Mouse (Mus musculus) midbrain, embryonic 15.5 days (tissue): ENCODE data around the gene Lmo2. TPM values are rescaled to one million over a fixed set of nuclear protein-coding genes. Genes with fewer than 3 reads are reported as not detected.
A peak's percentile ranks its signal among the peaks of the same experiment; 100 is the strongest.
"Not testable (repeated sequence)": the region's sequence is repeated elsewhere in the genome, so short reads cannot be mapped to it uniquely, and the experiment has no call there.

Experiments used
- ATAC-seq: fragments of 200-750 bp; cut with Nextera tagmentation; replicated peaks from 2 replicates; pipeline ENCODE4 v1.8.0; 2017; ENCODE audit warnings: moderate TSS enrichment
- H3K27ac ChIP-seq: fragments of 300-500 bp; sonication (generic); 2 replicates; pipeline ENCODE4 v1.5.1; 2015; ENCODE audit warnings: mild to moderate bottlenecking, inconsistent platforms
- H3K27me3 ChIP-seq: fragments of 300-500 bp; sonication (generic); replicated peaks from 2 replicates; pipeline ENCODE4 v1.6.1; 2015; ENCODE audit warnings: inconsistent platforms
- H3K36me3 ChIP-seq: fragments of 300-500 bp; sonication (generic); replicated peaks from 2 replicates; pipeline ENCODE4 v1.6.1; 2015; ENCODE audit warnings: inconsistent platforms
- H3K4me1 ChIP-seq: fragments of 300-500 bp; sonication (generic); 2 replicates; pipeline ENCODE4 v1.6.1; 2015; ENCODE audit warnings: inconsistent platforms
- H3K4me2 ChIP-seq: fragments of 300-500 bp; sonication (generic); 2 replicates; pipeline ENCODE4 v1.6.1; 2015; ENCODE audit warnings: inconsistent platforms, mild to moderate bottlenecking, moderate library complexity
- H3K4me3 ChIP-seq: fragments of 300-500 bp; sonication (generic); 2 replicates; pipeline ENCODE4 v1.5.1; 2015; ENCODE audit warnings: mild to moderate bottlenecking, inconsistent platforms
- H3K9ac ChIP-seq: fragments of 300-500 bp; sonication (generic); 2 replicates; pipeline ENCODE4 v1.6.1; 2015; ENCODE audit warnings: mild to moderate bottlenecking, inconsistent platforms
- H3K9me3 ChIP-seq: fragments of 300-500 bp; sonication (generic); 2 replicates; pipeline ENCODE4 v1.6.1; 2016; ENCODE audit warnings: inconsistent platforms
- WGBS: fragments of 180-500 bp; shearing (Covaris S2); methylation state at CpG from one replicate; pipeline ENCODE4 v1.1.7; 2015; ENCODE audit warnings: mixed read lengths; 5-methylcytosine and 5-hydroxymethylcytosine counted together
- polyA plus RNA-seq: library from polyadenylated mRNA; unstranded; fragments of >200 nt; fragmentation: Nextera tagmentation; extraction: Ambion mirVana; gene quantifications from 2 replicates; pipeline ENCODE4 v1.2.1, GENCODE M21; 2015

Gene Lmo2
- polyA plus RNA-seq, 1 experiment from 2014 or later, result 33.6 TPM

DNA sequence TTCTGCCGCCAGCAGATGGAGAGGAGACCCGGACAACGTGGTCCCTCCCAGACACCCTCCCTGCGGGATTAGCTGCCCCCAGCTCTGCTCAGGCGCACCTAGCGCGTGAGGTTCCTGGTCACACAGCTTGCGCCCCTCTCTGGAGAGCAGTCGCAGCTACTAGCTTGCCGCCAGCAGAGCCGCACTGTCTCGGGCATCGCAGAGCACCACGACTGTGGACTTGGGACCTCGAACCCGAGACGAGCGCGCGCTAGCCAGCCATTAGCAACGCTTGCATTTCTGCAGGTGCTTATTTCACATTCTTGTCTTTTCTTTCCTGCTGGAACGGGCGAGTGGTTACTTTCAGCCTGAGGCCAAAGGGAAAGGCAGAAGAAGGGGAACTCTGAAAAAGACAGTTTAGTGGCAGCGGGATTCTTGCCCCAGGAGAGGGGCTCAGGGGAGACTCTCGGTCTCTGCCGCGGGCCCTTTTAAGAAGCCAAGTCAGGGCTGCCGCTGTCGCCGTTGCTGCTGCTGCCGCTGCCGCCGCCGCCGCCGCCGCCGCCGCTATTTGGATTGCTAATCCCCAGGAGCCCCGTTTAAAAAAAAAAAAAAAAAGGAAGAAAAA lies 11.8 kb downstream of the Lmo2 start:
- Histone ChIP-seq H3K36me3 (no peaks in the 10 kb centered on the region), H3K9me3 (no peaks in the 10 kb centered on the region), H3K4me2 (peak overlapping the region; percentile 95), H3K4me1 (peaks cover 17% of the 10 kb centered on the region), H3K27ac (peak overlapping the region; percentile 89), H3K9ac (peak overlapping the region; percentile 78), H3K27me3 (no peaks in the 10 kb centered on the region), H3K4me3 (peak overlapping the region; percentile 85)
- under 1% methylated on average over 40 of the region's 40 CpGs for WGBS
- ATAC-seq, result peak; percentile 89

DNA sequence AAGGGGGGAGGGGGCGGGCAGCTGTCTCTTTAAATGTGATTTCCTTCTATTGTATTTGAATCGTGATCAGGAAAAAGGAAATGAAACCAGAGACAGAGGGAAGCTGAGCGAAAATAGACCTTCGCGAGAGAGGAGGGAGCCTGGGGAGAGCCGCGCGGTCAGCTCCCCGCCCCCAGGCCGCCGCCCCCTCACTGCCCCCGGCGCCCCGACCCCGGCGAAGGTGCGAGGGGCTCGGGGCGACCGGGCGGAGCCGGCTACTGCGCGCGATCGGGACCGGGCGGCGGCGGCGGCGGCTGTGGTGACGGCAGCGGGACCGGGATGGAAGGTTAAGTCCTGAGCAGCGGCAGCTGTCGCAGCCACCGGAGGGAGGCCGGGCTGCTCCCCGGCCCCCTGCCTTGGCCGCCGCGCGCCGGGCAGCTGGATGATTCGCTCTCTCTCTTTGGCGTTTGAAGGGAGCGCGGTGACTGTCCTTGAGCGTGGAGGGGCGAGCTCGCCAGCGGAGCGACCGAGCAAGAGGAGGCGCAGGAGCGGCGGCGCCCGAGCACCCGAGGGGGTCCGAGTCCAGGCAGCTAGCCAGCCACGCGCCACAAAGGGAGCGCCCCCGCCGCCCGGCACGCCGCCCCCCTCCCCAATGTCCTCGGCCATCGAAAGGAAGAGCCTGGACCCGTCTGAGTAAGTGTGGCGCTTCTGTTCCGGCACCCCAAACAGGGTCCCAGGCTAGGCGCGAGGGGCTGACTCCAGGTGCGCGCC lies 12.4 kb downstream of the Lmo2 start:
- no peaks in the 10 kb centered on the region for H3K36me3 ChIP-seq
- peak overlapping the region; percentile 89 for H3K27ac ChIP-seq
- H3K4me2 ChIP-seq, result peak overlapping the region; percentile 95
- no peaks in the 10 kb centered on the region for H3K9me3 ChIP-seq
- peak overlapping the region; percentile 78 for H3K9ac ChIP-seq
- peak; percentile 75 for ATAC-seq
- no peaks in the 10 kb centered on the region for H3K27me3 ChIP-seq
- H3K4me1 ChIP-seq, result peaks cover 17% of the 10 kb centered on the region
- peak overlapping the region; percentile 85 for H3K4me3 ChIP-seq
- under 1% methylated on average over 48 of the region's 79 CpGs for WGBS

DNA sequence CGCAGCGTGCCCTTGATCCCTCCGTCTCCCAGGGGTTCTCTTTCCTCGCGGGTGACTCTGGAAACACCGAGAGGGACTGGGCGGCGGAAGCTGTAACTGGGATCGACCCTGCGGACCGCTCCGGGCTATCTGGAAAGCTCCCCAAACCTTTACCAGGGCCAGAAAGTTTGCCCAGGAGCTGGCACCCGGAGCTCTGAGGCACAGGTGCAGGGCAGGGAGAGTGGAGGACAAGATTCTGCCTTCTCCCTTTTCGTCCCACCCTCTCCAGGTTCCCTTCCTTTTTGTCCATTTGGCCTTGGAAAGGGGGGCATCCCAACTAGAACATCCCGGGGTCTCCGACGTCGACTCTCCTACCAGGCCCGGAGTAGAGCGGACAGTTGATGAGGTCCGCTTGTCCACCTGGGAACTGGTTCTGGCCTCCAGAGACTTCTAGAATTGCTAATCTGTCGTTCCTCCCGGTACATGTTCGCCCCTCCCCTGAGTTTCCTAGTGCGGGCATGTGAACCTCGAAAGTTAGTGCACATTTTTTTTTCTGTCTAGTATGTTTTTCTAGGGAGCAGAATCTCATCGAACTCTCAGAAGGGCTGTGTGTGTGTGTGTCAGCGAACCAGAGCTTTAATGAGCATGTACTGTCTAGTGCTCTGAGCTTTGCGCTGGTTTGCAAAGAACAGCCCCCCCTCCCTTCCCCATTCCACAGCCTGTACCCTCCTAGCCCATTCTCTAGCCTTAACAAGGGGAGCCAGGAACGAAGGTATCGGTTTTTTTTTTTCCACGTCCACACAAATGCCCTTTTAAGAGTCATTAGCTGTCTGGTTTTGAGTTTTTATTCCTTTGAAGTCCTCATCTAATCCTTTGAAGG lies 13.2 kb downstream of the Lmo2 start:
- Histone ChIP-seq H3K4me1 (peaks cover 17% of the 10 kb centered on the region), H3K27me3 (no peaks in the 10 kb centered on the region), H3K4me3 (peak overlapping the region; percentile 85), H3K4me2 (peak overlapping the region; percentile 95), H3K9me3 (no peaks in the 10 kb centered on the region), H3K36me3 (no peaks in the 10 kb centered on the region), H3K27ac (peak overlapping the region; percentile 89), H3K9ac (peak overlapping the region; percentile 78)
- peak; percentile 51 for ATAC-seq
- 1% methylated on average over 32 of the region's 32 CpGs for WGBS

DNA sequence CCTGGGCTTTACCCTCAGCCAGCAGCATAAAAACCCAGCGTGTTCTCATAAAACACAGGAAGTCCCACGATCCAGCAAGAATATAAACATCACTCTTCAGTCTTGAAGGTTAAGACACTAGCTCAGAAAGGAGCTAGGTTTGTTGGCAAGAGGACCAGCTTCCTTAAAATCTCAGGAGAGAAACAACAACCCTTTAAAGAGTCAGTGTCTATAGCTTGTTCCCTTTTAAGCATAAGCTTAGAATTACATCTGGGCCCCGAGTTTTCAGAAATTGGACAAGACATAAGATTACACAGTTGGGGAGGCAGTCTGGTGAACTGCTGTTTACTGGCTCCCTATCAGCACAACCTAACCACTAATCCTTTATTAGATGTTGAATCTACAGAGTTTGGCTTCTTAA lies 14.1 kb downstream of the Lmo2 start:
- peaks cover 19% of the 10 kb centered on the region for H3K4me1 ChIP-seq

DNA sequence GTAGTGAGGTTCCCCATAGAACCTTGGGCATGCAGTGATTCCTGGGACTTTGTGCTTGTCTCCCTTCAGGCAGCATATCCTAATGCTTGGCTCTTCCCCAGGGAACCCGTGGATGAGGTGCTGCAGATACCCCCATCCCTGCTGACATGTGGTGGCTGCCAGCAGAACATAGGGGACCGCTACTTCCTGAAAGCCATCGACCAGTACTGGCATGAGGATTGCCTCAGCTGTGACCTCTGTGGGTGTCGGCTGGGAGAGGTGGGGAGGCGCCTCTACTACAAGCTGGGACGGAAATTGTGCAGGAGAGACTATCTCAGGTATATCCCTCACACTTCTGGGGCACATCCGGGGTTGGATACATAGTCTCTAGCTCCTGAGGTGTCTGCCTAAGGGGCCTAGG lies 18.1 kb downstream of the Lmo2 start:
- H3K27me3 ChIP-seq, result no peaks in the 10 kb centered on the region
- no peak overlapping the region for H3K4me3 ChIP-seq
- no peak overlapping the region for H3K27ac ChIP-seq
- ATAC-seq, result no peak
- no peak overlapping the region for H3K4me2 ChIP-seq
- no peak overlapping the region for H3K9ac ChIP-seq
- WGBS, result 88% methylated on average over 7 of the region's 7 CpGs
- no peaks in the 10 kb centered on the region for H3K9me3 ChIP-seq
- no peaks in the 10 kb centered on the region for H3K36me3 ChIP-seq
- peaks cover 27% of the 10 kb centered on the region for H3K4me1 ChIP-seq

More for the DNA sequence above, 14.1 kb downstream of the Lmo2 start:
- ATAC-seq, result no peak
- no peak overlapping the region for H3K27ac ChIP-seq
- 17% methylated on average over 3 of the region's 3 CpGs for WGBS
- no peaks in the 10 kb centered on the region for H3K36me3 ChIP-seq
- H3K9ac ChIP-seq, result no peak overlapping the region
- peak overlapping the region; percentile 95 for H3K4me2 ChIP-seq
- H3K4me3 ChIP-seq, result no peak overlapping the region
- H3K27me3 ChIP-seq, result no peaks in the 10 kb centered on the region
- no peaks in the 10 kb centered on the region for H3K9me3 ChIP-seq

DNA sequence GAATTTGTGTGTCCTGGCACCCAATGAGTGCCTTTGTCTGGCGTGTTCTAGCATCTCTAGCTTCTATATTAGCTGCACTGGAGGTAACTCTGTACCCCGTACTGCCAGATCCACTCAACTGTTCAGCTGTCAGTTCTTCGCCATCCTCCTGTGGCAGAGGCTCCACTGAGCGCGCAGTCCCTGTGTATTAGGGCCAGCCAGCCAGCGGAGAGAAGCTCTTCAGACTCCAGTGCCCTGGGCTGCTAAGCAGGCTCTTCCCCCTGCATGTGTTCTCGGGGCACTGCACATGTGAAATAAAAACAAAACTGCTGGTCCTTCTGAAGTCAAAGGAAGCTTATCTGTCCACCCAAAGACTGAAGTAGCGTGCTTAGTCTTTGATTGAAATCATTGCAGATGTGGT lies 19.4 kb downstream of the Lmo2 start:
- Histone ChIP-seq H3K4me1 (peaks cover 21% of the 10 kb centered on the region), H3K36me3 (no peaks in the 10 kb centered on the region), H3K27ac (peak overlapping the region; percentile 51), H3K9me3 (no peaks in the 10 kb centered on the region), H3K4me2 (0 out of 2 replicates have a peak overlapping the region, but pooled peaks have one; percentile 5), H3K27me3 (no peaks in the 10 kb centered on the region), H3K4me3 (no peak overlapping the region), H3K9ac (no peak overlapping the region)
- WGBS, result 33% methylated on average over 8 of the region's 8 CpGs
- peak; percentile 55; the same call in 1 of the 2 replicates for ATAC-seq

DNA sequence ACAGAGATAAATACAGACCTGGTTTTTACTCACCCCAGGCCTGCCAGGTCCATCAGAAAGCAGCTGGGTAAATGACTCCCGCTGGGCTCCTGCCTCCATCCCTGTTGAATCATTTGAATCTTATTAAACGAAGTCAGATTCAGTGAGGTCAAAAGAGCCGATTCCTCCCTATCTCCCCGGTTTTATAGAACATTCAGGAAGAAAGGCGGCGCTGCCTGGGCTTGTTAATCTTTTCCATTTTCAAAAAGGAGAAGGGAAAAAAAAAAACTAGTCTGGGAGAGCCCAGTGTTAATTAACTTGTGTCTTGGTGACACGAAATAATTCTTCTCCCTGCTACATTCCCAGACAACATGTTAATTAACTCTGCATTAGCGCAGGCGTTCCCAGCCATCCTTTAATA lies 19.9 kb downstream of the Lmo2 start:
- H3K4me3 ChIP-seq, result no peak overlapping the region
- 0 out of 2 replicates have a peak overlapping the region, but pooled peaks have one; percentile 5 for H3K4me2 ChIP-seq
- WGBS, result 9% methylated on average over 9 of the region's 9 CpGs
- no peaks in the 10 kb centered on the region for H3K27me3 ChIP-seq
- peaks cover 21% of the 10 kb centered on the region for H3K4me1 ChIP-seq
- H3K9me3 ChIP-seq, result no peaks in the 10 kb centered on the region
- ATAC-seq, result no peak; the same call in 1 of the 2 replicates
- H3K36me3 ChIP-seq, result no peaks in the 10 kb centered on the region
- peak overlapping the region; percentile 51 for H3K27ac ChIP-seq
- H3K9ac ChIP-seq, result no peak overlapping the region

DNA sequence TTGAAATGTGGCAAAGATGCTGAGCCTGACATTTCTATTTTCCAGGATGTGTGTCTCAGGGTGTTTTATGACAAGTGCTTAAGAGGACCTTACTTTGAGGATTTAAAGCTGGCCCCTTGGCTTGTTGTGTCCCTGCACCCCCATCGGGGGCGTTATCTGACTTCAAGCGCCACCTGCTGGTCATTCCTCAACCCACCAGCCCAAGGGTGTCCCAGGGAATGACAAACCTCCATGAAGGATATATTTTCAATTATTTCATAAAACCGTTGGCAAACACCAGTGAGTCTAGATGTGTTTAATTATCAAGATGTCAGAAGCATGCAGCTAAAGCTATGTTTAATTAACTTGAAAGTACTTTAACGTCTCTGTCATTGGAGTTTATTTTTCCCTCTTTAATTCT lies 24.5 kb downstream of the Lmo2 start:
- 5% methylated on average over 5 of the region's 5 CpGs for WGBS
- Histone ChIP-seq H3K9ac (no peak overlapping the region), H3K36me3 (no peaks in the 10 kb centered on the region), H3K27ac (no peak overlapping the region), H3K4me1 (peaks cover 16% of the 10 kb centered on the region), H3K4me3 (no peak overlapping the region), H3K4me2 (no peak overlapping the region), H3K9me3 (no peaks in the 10 kb centered on the region), H3K27me3 (no peaks in the 10 kb centered on the region)
- ATAC-seq, result peak; percentile 84

DNA sequence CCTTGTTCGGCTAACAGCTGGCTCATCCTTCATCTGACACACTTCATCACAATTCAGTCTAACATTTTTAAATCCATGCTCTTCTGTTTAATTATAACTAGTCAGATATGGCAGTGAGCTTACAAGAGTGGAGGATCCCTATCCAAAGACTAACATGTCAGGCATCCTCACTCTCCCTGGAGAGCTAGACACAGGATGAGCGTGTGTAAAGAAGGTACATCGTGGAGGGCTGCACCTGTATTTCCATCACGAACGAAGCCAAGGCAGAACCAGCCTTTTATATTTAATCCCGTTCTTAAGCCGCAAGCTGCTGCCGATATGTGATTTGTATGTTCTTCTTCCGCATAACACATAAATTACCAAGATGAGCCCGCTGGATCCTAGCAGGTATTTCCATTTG lies 25.4 kb downstream of the Lmo2 start:
- no peak for ATAC-seq
- H3K36me3 ChIP-seq, result no peaks in the 10 kb centered on the region
- H3K4me2 ChIP-seq, result no peak overlapping the region
- H3K9ac ChIP-seq, result no peak overlapping the region
- H3K27me3 ChIP-seq, result no peaks in the 10 kb centered on the region
- H3K27ac ChIP-seq, result no peak overlapping the region
- no peak overlapping the region for H3K4me3 ChIP-seq
- WGBS, result 80% methylated on average over 10 of the region's 10 CpGs
- no peaks in the 10 kb centered on the region for H3K9me3 ChIP-seq
- H3K4me1 ChIP-seq, result peaks cover 7% of the 10 kb centered on the region

DNA sequence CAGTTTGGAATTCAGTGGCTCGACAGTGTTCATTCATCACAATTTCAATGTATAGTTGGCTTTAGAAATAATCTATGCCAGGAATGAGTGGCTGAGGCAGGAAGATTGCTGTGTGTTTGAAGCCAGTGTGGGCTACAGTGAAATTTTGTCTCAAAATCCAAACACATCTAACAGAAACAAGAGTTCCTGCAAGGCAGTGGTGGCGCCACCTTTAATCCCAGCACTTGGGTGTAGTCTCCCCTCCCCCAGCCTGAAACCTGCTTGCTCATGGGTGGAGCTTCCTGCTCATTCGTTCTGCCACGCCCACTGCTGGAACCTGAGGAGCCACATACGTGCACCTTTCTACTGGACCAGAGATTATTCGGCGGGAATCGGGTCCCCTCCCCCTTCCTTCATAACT lies 29.8 kb downstream of the Lmo2 start:
- H3K4me2 ChIP-seq, ATAC-seq, H3K9me3 ChIP-seq, H3K27me3 ChIP-seq, H3K36me3 ChIP-seq, H3K4me1 ChIP-seq, H3K27ac ChIP-seq, H3K4me3 ChIP-seq, H3K9ac ChIP-seq: not testable (repeated sequence)
- 82% methylated on average over 8 of the region's 8 CpGs for WGBS

DNA sequence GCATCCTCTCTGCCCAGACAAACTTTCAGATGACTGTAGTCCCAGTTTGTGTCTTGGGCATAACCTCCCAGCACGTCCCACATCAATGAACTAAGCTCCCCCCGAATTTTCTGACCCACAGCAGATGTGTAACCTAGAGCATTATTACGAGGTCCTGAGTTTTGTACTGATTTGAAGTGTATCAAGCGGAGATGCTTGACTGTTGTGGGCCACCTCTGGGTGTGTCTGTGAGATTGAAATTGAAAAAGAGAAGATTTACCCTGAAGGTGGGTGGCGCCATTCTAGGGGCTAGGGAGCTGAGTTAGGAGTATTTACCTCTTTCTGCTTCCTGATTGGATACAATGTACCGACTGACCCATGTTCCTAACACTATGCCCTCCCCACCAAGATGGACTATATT lies 31.9 kb downstream of the Lmo2 start:
- H3K9ac ChIP-seq, result no peak overlapping the region
- H3K27ac ChIP-seq, result no peak overlapping the region
- H3K4me1 ChIP-seq, result peaks cover 14% of the 10 kb centered on the region
- no peaks in the 10 kb centered on the region for H3K27me3 ChIP-seq
- H3K36me3 ChIP-seq, result no peaks in the 10 kb centered on the region
- H3K9me3 ChIP-seq, result no peaks in the 10 kb centered on the region
- no peak overlapping the region for H3K4me2 ChIP-seq
- ATAC-seq, result no peak
- H3K4me3 ChIP-seq, result no peak overlapping the region
- WGBS, result 86% methylated on average over 6 of the region's 6 CpGs

DNA sequence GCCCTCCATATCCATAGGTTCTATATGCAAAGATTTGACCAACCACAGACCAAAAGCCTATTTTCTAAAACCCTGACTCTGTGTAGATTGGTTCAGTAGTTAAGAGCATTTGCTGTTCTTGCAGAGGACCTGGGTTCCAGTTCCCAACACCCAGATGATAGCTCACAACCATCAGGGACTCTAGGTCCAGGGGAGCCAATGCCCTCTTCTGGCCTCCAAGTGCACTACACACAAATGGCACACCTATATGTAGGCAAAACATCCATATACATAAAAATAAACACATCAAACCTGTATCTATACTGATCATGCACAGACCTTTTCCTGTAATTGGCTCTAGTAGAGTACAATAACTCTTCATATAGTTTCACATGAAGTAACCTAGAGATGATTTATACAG lies 33.5 kb downstream of the Lmo2 start:
- no peaks in the 10 kb centered on the region for H3K36me3 ChIP-seq
- peaks cover 14% of the 10 kb centered on the region for H3K4me1 ChIP-seq
- H3K27ac ChIP-seq, result no peak overlapping the region
- no peak overlapping the region for H3K9ac ChIP-seq
- no peaks in the 10 kb centered on the region for H3K27me3 ChIP-seq
- no peak for ATAC-seq
- H3K9me3 ChIP-seq, result no peaks in the 10 kb centered on the region
- H3K4me2 ChIP-seq, result no peak overlapping the region
- no peak overlapping the region for H3K4me3 ChIP-seq
